Mouse (Mus musculus): ENCODE measurements around the gene Rbm14. TPM values are rescaled to one million over a fixed set of nuclear protein-coding genes. Genes with fewer than 3 reads are reported as not detected.

The Rbm14 gene
- polyA plus RNA-seq, 2 experiments from 2014 or later, result 18.3 to 54.9 TPM

Other genes starting within 250 kb of the Rbm14 start
- under 1 TPM in 1 of 2 experiments, not detected in 1; 0.31 TPM for gene Lrfn4, start 196.0 kb downstream of the Rbm14 start, polyA plus RNA-seq (2017; shearing (Covaris generic))
- 10 to 100 TPM; 38.4 to 47.2 TPM for gene Rce1, start 186.0 kb downstream of the Rbm14 start, polyA plus RNA-seq (2017; shearing (Covaris generic))
- not detected for gene Gm960, start 113.0 kb downstream of the Rbm14 start, polyA plus RNA-seq (2017; shearing (Covaris generic))
- under 1 TPM; 0.11 to 0.17 TPM for gene Sptbn2, start 100.5 kb downstream of the Rbm14 start, polyA plus RNA-seq (2017; shearing (Covaris generic))
- 100 to 1,000 TPM in 1 of 2 experiments, 10 to 100 TPM in 1; 87.2 to 107 TPM for gene Rbm4b, start 55.1 kb downstream of the Rbm14 start, polyA plus RNA-seq (2017; shearing (Covaris generic))
- 10 to 100 TPM; 25.8 to 50.9 TPM for gene Rbm4, start 17.7 kb downstream of the Rbm14 start, polyA plus RNA-seq (2017; shearing (Covaris generic))
- 10 to 100 TPM; 36.1 to 36.5 TPM for gene Gm21992, start within 50 bp of the Rbm14 start, polyA plus RNA-seq (2017; shearing (Covaris generic))
- 100 to 1,000 TPM in 1 of 2 experiments, 10 to 100 TPM in 1; 94.7 to 162 TPM for gene Ccs, start 27.7 kb upstream of the Rbm14 start, polyA plus RNA-seq (2017; shearing (Covaris generic))
- not detected for gene Ccdc87, start 27.7 kb upstream of the Rbm14 start, polyA plus RNA-seq (2017; shearing (Covaris generic))
- gene Ctsf, start 43.5 kb upstream of the Rbm14 start, polyA plus RNA-seq (2017; shearing (Covaris generic)), result under 1 TPM; 0.66 to 0.67 TPM
- gene Actn3, start 66.3 kb upstream of the Rbm14 start, polyA plus RNA-seq (2017; shearing (Covaris generic)), result not detected
- gene Zdhhc24, start 67.0 kb upstream of the Rbm14 start, polyA plus RNA-seq (2017; shearing (Covaris generic)), result 1 to 10 TPM; 6.3 to 6.7 TPM
- gene Bbs1, start 95.0 kb upstream of the Rbm14 start, polyA plus RNA-seq (2017; shearing (Covaris generic)), result 1 to 10 TPM in 1 of 2 experiments, not detected in 1; 1.4 TPM
- 10 to 100 TPM; 38.4 to 59.4 TPM for gene Dpp3, start 116.7 kb upstream of the Rbm14 start, polyA plus RNA-seq (2017; shearing (Covaris generic))
- under 1 TPM in 1 of 2 experiments, not detected in 1; 0.25 TPM for gene Peli3, start 131.5 kb upstream of the Rbm14 start, polyA plus RNA-seq (2017; shearing (Covaris generic))
- gene Mrpl11, start 150.5 kb upstream of the Rbm14 start, polyA plus RNA-seq (2017; shearing (Covaris generic)), result 10 to 100 TPM; 79.9 to 91.1 TPM
- gene Npas4, start 178.7 kb upstream of the Rbm14 start, polyA plus RNA-seq (2017; shearing (Covaris generic)), result under 1 TPM; 0.32 to 0.83 TPM
- 1 to 10 TPM in 1 of 2 experiments, under 1 TPM in 1; 0.46 to 2.1 TPM for gene Slc29a2, start 212.2 kb upstream of the Rbm14 start, polyA plus RNA-seq (2017; shearing (Covaris generic))
- 10 to 100 TPM; 10.5 to 13.4 TPM for gene B4gat1, start 227.2 kb upstream of the Rbm14 start, polyA plus RNA-seq (2017; shearing (Covaris generic))
- gene AC124502.3, start 227.3 kb upstream of the Rbm14 start, polyA plus RNA-seq (2017; shearing (Covaris generic)), result under 1 TPM; 0.40 to 0.68 TPM
- gene Brms1, start 229.7 kb upstream of the Rbm14 start, polyA plus RNA-seq (2017; shearing (Covaris generic)), result 100 to 1,000 TPM in 1 of 2 experiments, 10 to 100 TPM in 1; 91.4 to 102 TPM
- gene Rin1, start 238.8 kb upstream of the Rbm14 start, polyA plus RNA-seq (2017; shearing (Covaris generic)), result under 1 TPM in 1 of 2 experiments, not detected in 1; 0.13 TPM